Mouse (Mus musculus) forebrain, embryonic 15.5 days (tissue): Measurements from ENCODE around the gene Stx4a. TPM values are rescaled to one million over a fixed set of nuclear protein-coding genes. Genes with fewer than 3 reads are reported as not detected.
"Not testable (repeated sequence)": the region's sequence is repeated elsewhere in the genome, so short reads cannot be mapped to it uniquely, and the experiment has no call there.

Experiments
- ATAC-seq: fragments of 200-750 bp; cut with Nextera tagmentation; replicated peaks from 2 replicates; pipeline ENCODE4 v1.8.0; 2017; ENCODE audit warnings: mild to moderate bottlenecking, moderate TSS enrichment, moderate library complexity
- H3K27ac ChIP-seq: fragments of 300-500 bp; sonication (generic); replicated peaks from 2 replicates; pipeline ENCODE4 v1.5.1; 2015; ENCODE audit warnings: mild to moderate bottlenecking, inconsistent platforms
- H3K27me3 ChIP-seq: fragments of 300-500 bp; sonication (generic); 2 replicates; pipeline ENCODE4 v1.6.1; 2015; ENCODE audit warnings: inconsistent platforms
- H3K36me3 ChIP-seq: fragments of 300-500 bp; sonication (generic); 2 replicates; pipeline ENCODE4 v1.6.1; 2015; ENCODE audit warnings: mild to moderate bottlenecking, inconsistent platforms
- H3K4me1 ChIP-seq: fragments of 300-500 bp; sonication (generic); 2 replicates; pipeline ENCODE4 v1.6.1; 2015; ENCODE audit warnings: inconsistent platforms
- H3K4me2 ChIP-seq: fragments of 300-500 bp; sonication (generic); replicated peaks from 2 replicates; pipeline ENCODE4 v1.6.1; 2015; ENCODE audit warnings: mild to moderate bottlenecking, inconsistent platforms
- H3K4me3 ChIP-seq: fragments of 300-500 bp; sonication (generic); 2 replicates; pipeline ENCODE4 v1.5.1; 2015; ENCODE audit warnings: mild to moderate bottlenecking, inconsistent platforms
- H3K9ac ChIP-seq: fragments of 300-500 bp; sonication (generic); replicated peaks from 2 replicates; pipeline ENCODE4 v1.6.1; 2015; ENCODE audit warnings: mild to moderate bottlenecking, inconsistent platforms
- H3K9me3 ChIP-seq: fragments of 300-500 bp; sonication (generic); 2 replicates; pipeline ENCODE4 v1.6.1; 2016; ENCODE audit warnings: inconsistent platforms
- WGBS: fragments of 180-500 bp; shearing (Covaris S2); methylation state at CpG from one replicate; pipeline ENCODE4 v1.1.7; 2015; ENCODE audit warnings: mixed read lengths; 5-methylcytosine and 5-hydroxymethylcytosine counted together
- polyA plus RNA-seq: library from polyadenylated mRNA; unstranded; fragments of >200 nt; fragmentation: Nextera tagmentation; extraction: Ambion mirVana; gene quantifications from 2 replicates; pipeline ENCODE4 v1.2.1, GENCODE M21; 2015

The Stx4a gene
- 19.2 and 21.3 TPM in 2 replicates for polyA plus RNA-seq

- Histone ChIP-seq H3K36me3 (no peaks in the 10 kb centered on the region), H3K27ac (peak within 1 kb of the TSS; percentile 86), H3K4me1 (peaks cover 24% of the 10 kb centered on the region), H3K4me3 (peak within 1 kb of the TSS; percentile 66), H3K9ac (peak within 1 kb of the TSS; percentile 89), H3K4me2 (peak within 1 kb of the TSS; percentile 63), H3K27me3 (no peaks in the 10 kb centered on the region), H3K9me3 (no peaks in the 10 kb centered on the region)
- 2% methylated on average over 30 of the region's 38 CpGs for WGBS
- ATAC-seq = peak; percentile 94
Observed at GRCm38 (mm10) chr7:127824176-127824871, at the start of gene Stx4a, which contains the start of gene Stx1b. Stx4a (plus strand) TSS chr7:127824294. Stx1b (minus strand) TSS chr7:127824549.

- H3K27ac ChIP-seq = peak overlapping the region; percentile 99
- not testable (repeated sequence) for ATAC-seq, H3K27me3 ChIP-seq, H3K9me3 ChIP-seq
- peak overlapping the region; percentile 66 for H3K4me3 ChIP-seq
- peaks cover 19% of the 10 kb centered on the region for H3K4me1 ChIP-seq
- H3K4me2 ChIP-seq = peak overlapping the region; percentile 56
- H3K9ac ChIP-seq = peak overlapping the region; percentile 87
- H3K36me3 ChIP-seq = peaks cover 21% of the 10 kb centered on the region
- WGBS = 77% methylated on average over 7 of the region's 7 CpGs
Observed at GRCm38 (mm10) chr7:127775837-127776236, 48.3 kb upstream of the Stx4a start.

GRCm38 (mm10) chr7:127776426-127776825 is 47.7 kb upstream of the Stx4a start, which contains the start of gene Setd1a:
Setd1a (plus strand) TSS chr7:127776670.
- Histone ChIP-seq H3K27me3 (no peaks in the 10 kb centered on the region), H3K27ac (peak within 1 kb of the TSS; percentile 99), H3K9me3 (no peaks in the 10 kb centered on the region), H3K4me3 (peak within 1 kb of the TSS; percentile 66), H3K4me1 (peaks cover 14% of the 10 kb centered on the region), H3K4me2 (peak within 1 kb of the TSS; percentile 78), H3K36me3 (peaks cover 27% of the 10 kb centered on the region), H3K9ac (peak within 1 kb of the TSS; percentile 87)
- WGBS = under 1% methylated on average over 23 of the region's 23 CpGs
- ATAC-seq = peak; percentile 68

- Histone ChIP-seq H3K9ac (peak overlapping the region; percentile 87), H3K4me3 (peak overlapping the region; percentile 66), H3K36me3 (peaks cover 33% of the 10 kb centered on the region), H3K4me2 (peak overlapping the region; percentile 56), H3K27ac (peak overlapping the region; percentile 99), H3K4me1 (peaks cover 14% of the 10 kb centered on the region), H3K9me3 (no peaks in the 10 kb centered on the region), H3K27me3 (no peaks in the 10 kb centered on the region)
- under 1% methylated on average over 69 of the region's 70 CpGs for WGBS
- ATAC-seq = peak; percentile 92
Observed at GRCm38 (mm10) chr7:127776878-127777473, 47.1 kb upstream of the Stx4a start.

GRCm38 (mm10) chr7:127777474-127778266 is 46.4 kb upstream of the Stx4a start:
- peak; percentile 32 for ATAC-seq
- Histone ChIP-seq H3K9ac (peak overlapping the region; percentile 87), H3K4me1 (peaks cover 14% of the 10 kb centered on the region), H3K9me3 (no peaks in the 10 kb centered on the region), H3K27ac (peak overlapping the region; percentile 99), H3K27me3 (no peaks in the 10 kb centered on the region), H3K4me3 (peak overlapping the region; percentile 66), H3K4me2 (peak overlapping the region; percentile 78), H3K36me3 (peaks cover 40% of the 10 kb centered on the region)
- WGBS = 2% methylated on average over 55 of the region's 66 CpGs

- ATAC-seq = no peak
- H3K27ac ChIP-seq = no peak overlapping the region
- peak overlapping the region; percentile 87 for H3K9ac ChIP-seq
Observed at GRCm38 (mm10) chr7:127778350-127778749, 45.7 kb upstream of the Stx4a start.

GRCm38 (mm10) chr7:127785308-127785707 is 38.8 kb upstream of the Stx4a start, which contains the start of gene Gm49388:
Gm49388 (plus strand) TSS chr7:127785608.
- Histone ChIP-seq H3K36me3 (peaks cover 94% of the 10 kb centered on the region), H3K27me3 (no peaks in the 10 kb centered on the region), H3K27ac (no peak within 1 kb of the TSS), H3K4me1 (no peaks in the 10 kb centered on the region), H3K4me3 (no peak within 1 kb of the TSS), H3K9me3 (no peaks in the 10 kb centered on the region), H3K4me2 (no peak within 1 kb of the TSS), H3K9ac (no peak within 1 kb of the TSS)
- 95% methylated on average over 7 of the region's 7 CpGs for WGBS
- no peak for ATAC-seq

More at GRCm38 (mm10) chr7:127778350-127778749, 45.7 kb upstream of the Stx4a start:
- 74% methylated on average over 4 of the region's 4 CpGs for WGBS
- Histone ChIP-seq H3K4me3 (peak overlapping the region; percentile 66), H3K27me3 (no peaks in the 10 kb centered on the region), H3K4me1 (peaks cover 14% of the 10 kb centered on the region), H3K4me2 (peak overlapping the region; percentile 78), H3K36me3 (peaks cover 43% of the 10 kb centered on the region), H3K9me3 (no peaks in the 10 kb centered on the region)

GRCm38 (mm10) chr7:127797076-127797845 is 26.8 kb upstream of the Stx4a start:
- 94% methylated on average over 23 of the region's 23 CpGs for WGBS
- H3K4me3 ChIP-seq = no peak overlapping the region
- no peaks in the 10 kb centered on the region for H3K9me3 ChIP-seq
- H3K27me3 ChIP-seq = no peaks in the 10 kb centered on the region
- no peak overlapping the region for H3K4me2 ChIP-seq
- no peak for ATAC-seq
- peaks cover 5% of the 10 kb centered on the region for H3K4me1 ChIP-seq
- no peak overlapping the region for H3K27ac ChIP-seq
- H3K36me3 ChIP-seq = peaks cover 72% of the 10 kb centered on the region
- H3K9ac ChIP-seq = no peak overlapping the region

GRCm38 (mm10) chr7:127798591-127798990 is 25.5 kb upstream of the Stx4a start:
- no peak for ATAC-seq
- 88% methylated on average over 4 of the region's 4 CpGs for WGBS
- Histone ChIP-seq H3K27me3 (no peaks in the 10 kb centered on the region), H3K4me2 (no peak overlapping the region), H3K36me3 (peaks cover 61% of the 10 kb centered on the region), H3K9me3 (no peaks in the 10 kb centered on the region), H3K27ac (no peak overlapping the region), H3K4me1 (peaks cover 5% of the 10 kb centered on the region), H3K4me3 (no peak overlapping the region), H3K9ac (no peak overlapping the region)

GRCm38 (mm10) chr7:127799211-127799610 is 24.9 kb upstream of the Stx4a start:
- ATAC-seq = no peak
- no peak overlapping the region for H3K9ac ChIP-seq
- no peak overlapping the region for H3K27ac ChIP-seq
- H3K36me3 ChIP-seq = peaks cover 54% of the 10 kb centered on the region
- no peaks in the 10 kb centered on the region for H3K27me3 ChIP-seq
- H3K4me1 ChIP-seq = peaks cover 5% of the 10 kb centered on the region
- 91% methylated on average over 13 of the region's 13 CpGs for WGBS
- no peak overlapping the region for H3K4me3 ChIP-seq
- no peaks in the 10 kb centered on the region for H3K9me3 ChIP-seq
- H3K4me2 ChIP-seq = no peak overlapping the region

GRCm38 (mm10) chr7:127799738-127800137 is 24.4 kb upstream of the Stx4a start:
- H3K4me2 ChIP-seq = no peak overlapping the region
- H3K4me1 ChIP-seq = peaks cover 5% of the 10 kb centered on the region
- H3K27ac ChIP-seq = no peak overlapping the region
- no peak overlapping the region for H3K4me3 ChIP-seq
- 100% methylated on average over 1 of the region's 1 CpGs for WGBS
- H3K27me3 ChIP-seq = no peaks in the 10 kb centered on the region
- no peaks in the 10 kb centered on the region for H3K9me3 ChIP-seq
- H3K9ac ChIP-seq = no peak overlapping the region
- peak; percentile 11; the same call in 1 of the 2 replicates for ATAC-seq
- peaks cover 54% of the 10 kb centered on the region for H3K36me3 ChIP-seq
